Mouse (Mus musculus) limb, embryonic 11.5 days (tissue): ENCODE data around the gene Mcoln2. TPM values are rescaled to one million over a fixed set of nuclear protein-coding genes. Genes with fewer than 3 reads are reported as not detected.

Experiments
- ATAC-seq: fragments of 200-750 bp; cut with Nextera tagmentation; 2 replicates; pipeline ENCODE4 v1.8.0; 2017; ENCODE audit warnings: low read depth; ENCODE audit not compliant: insufficient number of reproducible peaks, low FRiP score, low TSS enrichment
- DNase-seq: peaks from one replicate; pipeline ENCODE4 v3.0.0-alpha.2; 2015; ENCODE audit warnings: low spot score
- H3K27ac ChIP-seq: fragments of 300-500 bp; sonication (generic); replicated peaks from 2 replicates; pipeline ENCODE4 v1.5.1; 2014; ENCODE audit warnings: low read depth, mild to moderate bottlenecking, low read length
- H3K27me3 ChIP-seq: fragments of 300-500 bp; sonication (generic); 2 replicates; pipeline ENCODE4 v1.6.1; 2014; ENCODE audit warnings: mild to moderate bottlenecking, low read length, mixed read lengths; ENCODE audit not compliant: control insufficient read depth, insufficient read depth
- H3K36me3 ChIP-seq: fragments of 300-500 bp; sonication (generic); 2 replicates; pipeline ENCODE4 v1.6.1; 2014; ENCODE audit warnings: mild to moderate bottlenecking, low read length, moderate library complexity, mixed read lengths; ENCODE audit not compliant: control insufficient read depth, insufficient read depth
- H3K4me1 ChIP-seq: fragments of 300-500 bp; sonication (generic); 2 replicates; pipeline ENCODE4 v1.6.1; 2014; ENCODE audit warnings: low read length, mixed read lengths; ENCODE audit not compliant: control insufficient read depth, insufficient read depth
- H3K4me2 ChIP-seq: fragments of 300-500 bp; sonication (generic); 2 replicates; pipeline ENCODE4 v1.6.1; 2014; ENCODE audit warnings: low read depth, mild to moderate bottlenecking, moderate library complexity; ENCODE audit not compliant: severe bottlenecking
- H3K4me3 ChIP-seq: fragments of 300-500 bp; sonication (generic); 2 replicates; pipeline ENCODE4 v1.5.1; 2014; ENCODE audit warnings: low read depth, low read length
- H3K9ac ChIP-seq: fragments of 300-500 bp; sonication (generic); 2 replicates; pipeline ENCODE4 v1.6.1; 2014; ENCODE audit warnings: mild to moderate bottlenecking, low read length
- H3K9me3 ChIP-seq: fragments of 300-500 bp; sonication (generic); 2 replicates; pipeline ENCODE4 v1.6.1; 2016; ENCODE audit warnings: low read length; ENCODE audit not compliant: control insufficient read depth
- WGBS: fragments of 180-500 bp; shearing (Covaris S2); extraction: QIAGEN DNeasy Blood & Tissue Kit; methylation state at CpG from one replicate; pipeline ENCODE4 v1.1.7; 2014; 5-methylcytosine and 5-hydroxymethylcytosine counted together
- polyA plus RNA-seq: library from polyadenylated mRNA; unstranded; fragments of >200 nt; fragmentation: Nextera tagmentation; extraction: Ambion mirVana; gene quantifications from 2 replicates; pipeline ENCODE4 v1.2.1, GENCODE M21; 2014

Gene Mcoln2
- polyA plus RNA-seq, 1 experiment from 2014 or later = 0.63 TPM

DNA sequence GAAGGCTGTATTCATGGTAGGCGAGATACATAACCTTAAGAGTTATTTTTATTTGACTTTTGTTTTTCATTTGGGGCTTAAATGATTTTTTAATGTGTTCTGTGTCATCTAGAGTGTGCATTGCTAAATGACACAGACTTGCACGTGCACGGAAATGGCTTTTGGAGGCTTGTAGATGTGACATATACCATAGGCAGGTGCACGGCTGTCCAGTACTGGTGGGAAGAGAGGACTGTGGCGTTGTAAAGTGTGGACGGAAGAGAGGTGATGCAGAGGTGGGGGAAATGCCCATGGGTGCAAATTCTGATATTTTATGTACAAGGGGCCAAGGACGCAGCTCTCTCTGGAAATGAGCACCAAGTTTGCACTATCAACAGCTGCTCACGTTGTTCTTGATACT is 2.1 kb downstream of the Mcoln2 start:
- Histone ChIP-seq H3K4me2 (no peak overlapping the region), H3K4me3 (no peak overlapping the region), H3K27ac (no peak overlapping the region), H3K27me3 (no peaks in the 10 kb centered on the region), H3K9ac (no peak overlapping the region), H3K4me1 (peaks cover 11% of the 10 kb centered on the region), H3K9me3 (no peaks in the 10 kb centered on the region), H3K36me3 (no peaks in the 10 kb centered on the region)
- ATAC-seq (no peak), DNase-seq (no peak)
- 89% methylated on average over 8 of the region's 8 CpGs for WGBS

GRCm38 (mm10) chr3:146152348-146152747 is 2.7 kb downstream of the Mcoln2 start:
- Histone ChIP-seq H3K27me3 (no peaks in the 10 kb centered on the region), H3K4me3 (no peak overlapping the region), H3K9ac (no peak overlapping the region), H3K27ac (no peak overlapping the region), H3K9me3 (no peaks in the 10 kb centered on the region), H3K4me1 (peaks cover 11% of the 10 kb centered on the region), H3K4me2 (no peak overlapping the region), H3K36me3 (no peaks in the 10 kb centered on the region)
- no peak for DNase-seq
- no peak for ATAC-seq
- WGBS = 82% methylated on average over 8 of the region's 8 CpGs

GRCm38 (mm10) chr3:146152913-146153312 is 3.3 kb downstream of the Mcoln2 start:
- DNase-seq = no peak
- Histone ChIP-seq H3K9ac (no peak overlapping the region), H3K27me3 (no peaks in the 10 kb centered on the region), H3K4me3 (no peak overlapping the region), H3K9me3 (no peaks in the 10 kb centered on the region), H3K4me2 (no peak overlapping the region), H3K36me3 (no peaks in the 10 kb centered on the region), H3K27ac (no peak overlapping the region), H3K4me1 (peaks cover 11% of the 10 kb centered on the region)
- WGBS = 70% methylated on average over 2 of the region's 2 CpGs
- no peak for ATAC-seq

DNA sequence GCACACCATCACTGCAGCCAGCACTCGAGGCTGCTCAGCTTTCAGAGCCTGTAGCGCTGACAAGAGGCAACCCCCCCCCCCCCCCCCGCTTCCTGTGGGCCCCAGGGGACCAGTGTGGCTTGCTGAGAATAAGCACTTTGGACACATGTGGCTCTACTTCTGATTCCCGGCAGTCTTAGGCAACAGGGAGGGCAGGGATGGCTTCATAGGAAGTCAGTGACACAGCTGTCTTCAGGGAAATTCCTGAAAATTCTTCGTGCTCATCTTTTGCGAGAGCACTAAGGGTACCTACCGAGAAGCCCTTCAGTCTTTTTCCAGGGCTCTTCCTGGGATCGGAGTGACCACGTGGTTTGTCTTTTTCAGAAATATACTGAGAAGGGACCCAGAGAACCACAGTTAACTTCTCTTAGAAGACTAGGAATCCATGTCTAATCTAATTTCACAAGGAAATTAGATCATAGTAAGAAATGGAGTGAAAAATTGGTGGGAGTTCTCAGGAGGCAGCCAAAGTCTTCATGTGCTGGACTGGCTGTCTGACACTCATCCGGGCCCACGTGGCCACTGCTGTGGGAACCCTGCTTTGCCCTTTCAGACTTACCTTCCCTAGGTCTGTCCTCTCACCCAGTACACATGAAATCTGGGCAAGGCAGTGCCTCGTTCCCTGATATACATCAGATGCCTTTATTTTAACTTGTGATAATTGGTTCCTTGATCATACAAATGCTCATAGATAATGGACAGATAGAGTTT is 4.4 kb downstream of the Mcoln2 start:
- Histone ChIP-seq H3K9me3 (no peaks in the 10 kb centered on the region), H3K4me1 (peaks cover 11% of the 10 kb centered on the region), H3K36me3 (no peaks in the 10 kb centered on the region), H3K4me2 (no peak overlapping the region), H3K9ac (no peak overlapping the region), H3K27me3 (no peaks in the 10 kb centered on the region), H3K27ac (no peak overlapping the region), H3K4me3 (no peak overlapping the region)
- no peak for ATAC-seq
- DNase-seq = peak; percentile 40
- WGBS = 40% methylated on average over 11 of the region's 12 CpGs

DNA sequence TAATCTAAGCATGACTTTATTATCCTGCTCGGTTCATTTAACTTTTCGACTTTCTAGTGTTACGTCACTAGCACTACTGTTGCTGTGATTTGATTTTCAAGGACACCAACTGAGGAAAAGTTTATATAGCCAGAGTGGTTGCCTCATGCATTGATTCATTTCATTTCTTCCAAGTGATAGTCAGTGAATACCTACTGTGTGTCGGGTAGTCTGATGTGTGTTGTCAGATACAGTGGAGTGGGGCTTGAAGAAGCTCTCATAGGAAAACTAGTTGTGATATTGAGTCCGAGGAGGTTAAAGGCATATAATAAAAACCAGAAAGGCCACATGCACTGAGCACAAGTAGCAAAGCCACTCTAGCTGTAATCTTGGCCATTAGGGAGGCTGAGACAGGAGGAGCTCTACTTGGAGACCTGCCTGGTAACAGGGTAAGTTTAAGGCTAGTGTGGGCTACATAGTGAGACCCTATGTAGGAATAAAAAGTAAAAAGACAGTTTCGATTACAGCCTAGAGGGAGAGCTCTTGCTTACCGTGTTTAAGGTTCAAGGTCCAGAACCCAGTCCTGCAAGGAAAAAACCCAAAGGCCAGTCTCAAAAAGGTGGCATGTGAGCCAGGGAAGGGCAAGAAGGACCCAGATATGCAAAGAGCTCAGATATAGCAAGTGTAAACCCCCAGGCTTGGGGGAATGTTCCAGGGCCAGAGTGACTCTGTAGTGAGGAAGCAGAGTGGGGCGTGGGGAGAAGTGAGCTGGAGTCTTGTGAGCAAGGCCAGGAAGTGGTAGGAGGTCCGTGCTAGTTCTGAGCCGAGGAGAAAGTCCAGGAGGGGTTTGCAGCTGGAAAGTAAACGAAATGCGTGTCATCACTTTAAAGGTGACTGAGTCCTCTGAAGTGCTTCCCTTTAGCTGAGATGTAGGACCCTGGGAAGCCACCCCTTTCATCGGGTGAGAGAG is 6.3 kb downstream of the Mcoln2 start:
- Histone ChIP-seq H3K27ac (no peak overlapping the region), H3K4me3 (no peak overlapping the region), H3K4me1 (peaks cover 6% of the 10 kb centered on the region), H3K4me2 (no peak overlapping the region), H3K27me3 (no peaks in the 10 kb centered on the region), H3K9me3 (no peaks in the 10 kb centered on the region), H3K36me3 (no peaks in the 10 kb centered on the region), H3K9ac (no peak overlapping the region)
- ATAC-seq = no peak
- DNase-seq = no peak
- WGBS = 73% methylated on average over 13 of the region's 13 CpGs

DNA sequence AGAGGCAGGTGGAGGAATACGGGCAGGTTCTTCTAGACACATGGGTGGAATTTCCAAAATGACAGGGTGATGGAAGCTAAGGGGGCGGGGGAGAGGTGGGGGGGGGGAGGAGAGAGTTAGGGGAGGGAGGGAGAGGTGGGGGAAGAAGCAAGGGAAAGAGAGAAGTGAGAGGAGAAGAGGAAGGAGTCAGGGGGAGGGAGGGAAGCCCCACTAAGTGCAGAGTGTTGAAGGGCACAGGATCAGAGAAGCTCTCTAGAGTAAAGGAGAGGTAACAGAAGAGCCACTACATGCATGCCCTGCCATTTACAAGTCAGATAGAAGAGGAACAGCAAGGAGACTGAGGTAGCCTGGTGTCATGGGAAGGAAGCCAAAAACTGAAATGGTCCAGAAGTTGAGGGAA is 7.2 kb downstream of the Mcoln2 start:
- Histone ChIP-seq H3K4me1 (peaks cover 6% of the 10 kb centered on the region), H3K4me3 (no peak overlapping the region), H3K27ac (no peak overlapping the region), H3K9me3 (no peaks in the 10 kb centered on the region), H3K36me3 (no peaks in the 10 kb centered on the region), H3K27me3 (no peaks in the 10 kb centered on the region), H3K4me2 (no peak overlapping the region), H3K9ac (no peak overlapping the region)
- no peak for ATAC-seq
- DNase-seq = no peak
- 77% methylated on average over 2 of the region's 2 CpGs for WGBS

- 60% methylated on average over 4 of the region's 4 CpGs for WGBS
- peaks cover 6% of the 10 kb centered on the region for H3K4me1 ChIP-seq
- H3K9ac ChIP-seq = no peak overlapping the region
- no peak overlapping the region for H3K4me2 ChIP-seq
- no peak for ATAC-seq
- H3K9me3 ChIP-seq = no peaks in the 10 kb centered on the region
- H3K27ac ChIP-seq = no peak overlapping the region
- DNase-seq = no peak
- H3K27me3 ChIP-seq = no peaks in the 10 kb centered on the region
- no peak overlapping the region for H3K4me3 ChIP-seq
- no peaks in the 10 kb centered on the region for H3K36me3 ChIP-seq
These were observed 8.4 kb downstream of the Mcoln2 start for GRCm38 (mm10) chr3:146158039-146158438.

GRCm38 (mm10) chr3:146159360-146159759 is 9.7 kb downstream of the Mcoln2 start:
- ATAC-seq = no peak
- Histone ChIP-seq H3K27me3 (no peaks in the 10 kb centered on the region), H3K36me3 (no peaks in the 10 kb centered on the region), H3K9ac (no peak overlapping the region), H3K9me3 (no peaks in the 10 kb centered on the region), H3K4me1 (no peaks in the 10 kb centered on the region), H3K4me2 (no peak overlapping the region), H3K27ac (no peak overlapping the region), H3K4me3 (no peak overlapping the region)
- no peak for DNase-seq
- 85% methylated on average over 2 of the region's 2 CpGs for WGBS
